Mouse (Mus musculus): ENCODE measurements at regions not wholly inside any gene's neighbourhood (a gene's known extent, or its start where the extent isn't known, plus 50 kb on each side); places are given as distances from the start of the nearest gene placed in this dataset.

GRCm38 (mm10) chr7:69994540-69995303, 371.8 kb downstream of the Nr2f2 start:
- in situ Hi-C loops (cut with MboI; ENCODE audit: low pct_ligation_motif_present, low pct_unique_long_range_greater_than_20kb, low sequenced_read_pairs), result no loop called here
- TF ChIP-seq MAZ (IDR thresholded peaks at IDR 0.05; ENCODE audit: low read depth, low read length) (no peak), ZC3H11A (IDR thresholded peaks at IDR 0.05; ENCODE audit: low read depth, low read length) (no peak), NELFE (IDR thresholded peaks at IDR 0.05; ENCODE audit: low read depth, low read length) (no peak), POLR2AphosphoS2 (IDR thresholded peaks at IDR 0.05; ENCODE audit: low read depth, low read length) (no peak)
- dilution Hi-C loops (cut with MboI; ENCODE audit: extremely low pct_ligation_motif_present, extremely low pct_unique_long_range_greater_than_20kb, low sequenced_read_pairs), result no loop called here

DNA sequence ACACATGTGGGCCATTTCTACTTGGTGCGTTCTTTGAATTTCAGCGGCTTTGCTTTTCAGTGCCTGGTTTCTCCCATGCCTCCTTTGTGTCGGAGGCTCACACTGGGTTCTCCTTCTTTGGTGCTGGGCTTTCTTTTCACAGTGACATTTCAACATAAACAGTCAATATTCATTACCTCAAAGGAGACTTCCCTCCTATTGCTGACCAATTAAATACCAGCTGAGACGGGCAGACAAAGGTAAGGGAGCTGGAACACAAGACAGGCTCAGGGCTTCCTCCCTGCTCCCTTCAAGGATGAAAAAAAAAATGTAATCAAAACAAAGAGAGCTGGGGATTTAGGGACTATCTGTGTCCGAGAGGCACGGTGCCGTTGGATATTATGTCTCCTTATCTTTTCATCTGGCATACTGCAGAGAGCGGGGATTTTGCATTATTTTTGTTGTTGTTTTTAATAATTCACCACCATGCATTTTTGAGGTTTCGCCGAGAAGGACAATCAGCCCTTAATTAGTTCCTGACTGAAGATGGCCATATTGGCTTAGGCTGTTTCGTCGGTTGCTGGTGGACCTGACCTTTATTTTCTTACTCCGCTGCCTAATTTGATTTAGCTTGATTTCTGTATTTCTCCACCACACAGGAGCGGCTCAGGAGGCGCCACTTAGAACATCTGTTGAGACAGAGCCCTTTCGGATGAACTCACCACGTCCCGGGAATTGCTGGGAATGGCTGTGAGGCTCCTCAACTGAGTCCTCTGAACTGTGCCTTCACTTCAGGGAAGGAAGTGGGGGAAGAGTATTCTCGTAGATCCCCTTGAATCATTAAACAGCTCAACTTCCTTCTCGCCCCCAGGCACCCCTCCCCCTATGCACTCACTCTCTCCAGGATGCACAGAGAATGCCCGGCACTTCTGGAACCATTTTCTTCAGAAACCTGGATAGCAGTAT, 373.9 kb downstream of the Nr2f2 start:
- in situ Hi-C loops (cut with MboI; ENCODE audit: low pct_ligation_motif_present, low pct_unique_long_range_greater_than_20kb, low sequenced_read_pairs), result no loop called here
- H3K4me2 ChIP-seq (ENCODE audit: insufficient read depth, low read depth, poor library complexity, severe bottlenecking), result no peak overlapping the region
- H3K4me1 ChIP-seq (ENCODE audit: control insufficient read depth in 1 of 2, insufficient read depth in 2 of 2), result no peaks in the 10 kb centered on the region
- H3K9me3 ChIP-seq (replicated peaks; ENCODE audit: low read length), result peaks cover 58% of the 10 kb centered on the region
- TF ChIP-seq JUN (IDR thresholded peaks at IDR 0.05; ENCODE audit: insufficient read depth, low read depth, low read length) (no peak), MAX (IDR thresholded peaks at IDR 0.05; ENCODE audit: low read length) (no peak), USF2 (conservative IDR thresholded peaks at IDR 0.05; ENCODE audit: low read depth, low read length) (no peak), UBTF (IDR thresholded peaks at IDR 0.05; ENCODE audit: low read depth, low read length) (no peak), MYC (IDR thresholded peaks at IDR 0.05; ENCODE audit: low read depth, low read length) (no peak), MAFK (IDR thresholded peaks at IDR 0.05; ENCODE audit: insufficient replicate concordance, low read length) (no peak)
- H3K27me3 ChIP-seq (replicated peaks), result no peaks in the 10 kb centered on the region
- H3K4me3 ChIP-seq (replicated peaks in 1 of 3; ENCODE audit: low read depth in 2 of 3, low read length in 2 of 3, poor library complexity in 1 of 3), result no peak overlapping the region
- H3K9ac ChIP-seq (ENCODE audit: insufficient read depth, low read depth), result no peak overlapping the region
- no peaks in the 10 kb centered on the region for H3K36me3 ChIP-seq (replicated peaks in 1 of 2; ENCODE audit: control insufficient read depth in 1 of 2, insufficient read depth in 1 of 2, low read length in 1 of 2)
- dilution Hi-C loops (cut with MboI; ENCODE audit: extremely low pct_ligation_motif_present, extremely low pct_unique_long_range_greater_than_20kb, low sequenced_read_pairs), result no loop called here
- H3K27ac ChIP-seq (ENCODE audit: insufficient read depth, low read depth), result no peak overlapping the region
- DNase-seq (ENCODE audit: extremely low read depth), result no peak
- no peaks in the 10 kb centered on the region for H3K79me2 ChIP-seq (replicated peaks; ENCODE audit: control insufficient read depth, extremely low read depth, insufficient read depth, poor library complexity, severe bottlenecking)

More at GRCm38 (mm10) chr7:69994540-69995303, 371.8 kb downstream of the Nr2f2 start:
- no peaks in the 10 kb centered on the region for H3K36me3 ChIP-seq (replicated peaks in 1 of 2; ENCODE audit: control insufficient read depth in 1 of 2, insufficient read depth in 1 of 2, low read length in 1 of 2)
- H3K27me3 ChIP-seq (replicated peaks), result no peaks in the 10 kb centered on the region
- H3K9ac ChIP-seq (ENCODE audit: insufficient read depth, low read depth), result no peak overlapping the region
- no peak for DNase-seq (ENCODE audit: extremely low read depth)
- H3K27ac ChIP-seq (ENCODE audit: insufficient read depth, low read depth), result no peak overlapping the region
- H3K4me2 ChIP-seq (ENCODE audit: insufficient read depth, low read depth, poor library complexity, severe bottlenecking), result no peak overlapping the region
- peaks cover 54% of the 10 kb centered on the region for H3K9me3 ChIP-seq (replicated peaks; ENCODE audit: low read length)
- H3K79me2 ChIP-seq (replicated peaks; ENCODE audit: control insufficient read depth, extremely low read depth, insufficient read depth, poor library complexity, severe bottlenecking), result no peaks in the 10 kb centered on the region
- no peak overlapping the region for H3K4me3 ChIP-seq (replicated peaks in 1 of 3; ENCODE audit: low read depth in 2 of 3, low read length in 2 of 3, poor library complexity in 1 of 3)
- H3K4me1 ChIP-seq (ENCODE audit: control insufficient read depth in 1 of 2, insufficient read depth in 2 of 2), result no peaks in the 10 kb centered on the region

DNA sequence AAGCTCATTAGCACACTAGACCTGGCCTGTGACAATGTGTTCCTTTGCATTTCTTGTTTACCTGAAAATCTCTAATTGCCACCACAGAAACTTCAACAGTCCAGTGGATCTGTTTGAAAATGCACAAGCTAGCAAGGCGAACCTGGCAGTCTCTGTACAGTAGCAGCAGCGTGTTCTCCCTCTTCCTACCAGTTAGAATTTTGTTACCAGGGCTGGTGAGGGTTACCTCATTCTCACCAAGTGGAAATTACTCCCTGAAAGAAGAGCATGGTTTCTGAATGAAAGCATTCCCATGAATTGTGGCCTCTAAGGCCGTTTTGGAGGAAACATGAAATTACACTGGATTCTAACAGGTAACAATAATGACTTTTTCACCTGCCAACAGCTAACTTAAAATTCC, 374.6 kb downstream of the Nr2f2 start:
- Histone ChIP-seq H3K4me3 (replicated peaks in 1 of 3; ENCODE audit: low read depth in 2 of 3, low read length in 2 of 3, poor library complexity in 1 of 3) (no peak overlapping the region), H3K9ac (ENCODE audit: insufficient read depth, low read depth) (no peak overlapping the region), H3K4me2 (ENCODE audit: insufficient read depth, low read depth, poor library complexity, severe bottlenecking) (no peak overlapping the region), H3K79me2 (replicated peaks; ENCODE audit: control insufficient read depth, extremely low read depth, insufficient read depth, poor library complexity, severe bottlenecking) (no peaks in the 10 kb centered on the region), H3K36me3 (replicated peaks in 1 of 2; ENCODE audit: control insufficient read depth in 1 of 2, insufficient read depth in 1 of 2, low read length in 1 of 2) (no peaks in the 10 kb centered on the region), H3K27ac (ENCODE audit: insufficient read depth, low read depth) (no peak overlapping the region), H3K9me3 (replicated peaks; ENCODE audit: low read length) (peaks cover 56% of the 10 kb centered on the region), H3K4me1 (ENCODE audit: control insufficient read depth in 1 of 2, insufficient read depth in 2 of 2) (no peaks in the 10 kb centered on the region), H3K27me3 (replicated peaks) (no peaks in the 10 kb centered on the region)
- DNase-seq (ENCODE audit: extremely low read depth), result no peak
- in situ Hi-C loops (cut with MboI; ENCODE audit: low pct_ligation_motif_present, low pct_unique_long_range_greater_than_20kb, low sequenced_read_pairs), result no loop called here
- dilution Hi-C loops (cut with MboI; ENCODE audit: extremely low pct_ligation_motif_present, extremely low pct_unique_long_range_greater_than_20kb, low sequenced_read_pairs), result no loop called here
- TF ChIP-seq ZC3H11A (IDR thresholded peaks at IDR 0.05; ENCODE audit: low read depth, low read length), result no peak

Data from CH12.LX (cell line).